21 mouse cellular contexts compared by ENCODE assay signal in the genomic region with DNA sequence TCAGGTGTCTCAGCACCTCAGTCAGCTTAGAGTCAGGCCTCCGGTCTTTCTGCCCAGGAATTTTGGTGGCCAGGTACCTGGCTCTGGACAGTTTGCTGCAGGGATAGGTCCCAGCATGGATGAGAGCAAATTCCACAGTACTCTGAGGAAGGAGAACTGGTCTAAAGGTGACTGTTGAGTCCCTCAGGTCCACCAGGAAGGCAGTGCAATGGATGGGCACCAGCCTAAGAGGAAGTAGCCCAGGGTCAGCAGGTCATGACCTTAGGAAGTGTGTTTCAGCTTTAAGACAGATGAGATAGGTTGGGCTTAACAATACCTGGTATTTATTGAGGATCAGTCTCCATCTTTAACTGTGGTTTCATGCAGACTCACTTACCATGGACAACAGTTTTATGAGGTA.
DNase-seq lines count a peak whose midpoint lies in the region; ATAC-seq and TF ChIP-seq lines count a peak whose summit lies in the region.
"Had no signal": no experiment of that assay in that cellular context is flagged by ENCODE, and none has a peak within 500 bp of the region (broad histone marks: within the 10 kb centered on the region; RNA-seq: fewer than 3 reads in every experiment).

No protein-coding gene starts in this region.

- no peak overlapping the region for H3K9ac ChIP-seq in heart, adult 2 months (ENCODE audit: low read depth, low read length)
- H3K9ac ChIP-seq: embryonic facial prominence, embryonic 13.5 days; embryonic facial prominence, embryonic 15.5 days; forebrain, embryonic 12.5 days had no signal

- TF ChIP-seq EP300 in heart, adult 2 months (IDR thresholded peaks at IDR 0.05; ENCODE audit: insufficient read depth, low read depth, low read length): no peak

- peak; percentile 38; the same call in 1 of the 2 replicates for ATAC-seq in monocyte, adult 5-6 weeks (replicated peaks; ENCODE audit: insufficient number of reproducible peaks, low FRiP score, low TSS enrichment, poor library complexity, severe bottlenecking)
- ATAC-seq: forebrain, embryonic 14.5 days; forebrain, embryonic 16.5 days had no signal

- DNase-seq in heart, adult 11 months: peak; percentile 73
- DNase-seq in heart, adult 2 months: no peak
- DNase-seq in thymus, postnatal 14 days: no peak
- no peak for DNase-seq in ovary, postnatal 36 days (ENCODE audit: low spot score)
- DNase-seq: adrenal gland, adult 2 months; adrenal gland, postnatal 10 days; adrenal gland, postnatal 25 days; cerebellum, adult 11 months; cerebellum, adult 18-20 months; cerebellum, adult 8-10 months; cerebellum, adult 9-11 months; cerebellum, postnatal 14 days; cerebellum, postnatal 36 days had no signal

- H3K4me3 ChIP-seq in heart, adult 2 months: no peak overlapping the region
- H3K4me3 ChIP-seq: embryonic facial prominence, embryonic 13.5 days; embryonic facial prominence, embryonic 15.5 days; erythroblast, embryonic 14.5 days; forebrain, embryonic 10.5 days; forebrain, embryonic 12.5 days had no signal

- 0 out of 2 replicates have a peak, but pooled peaks cover 2% of the 10 kb centered on the region for H3K79me2 ChIP-seq in heart, adult 2 months (replicated peaks; ENCODE audit: control insufficient read depth, insufficient read depth, low read length)

- WGBS in heart, adult 2 months: 88% methylated on average over 1 of the region's 1 CpGs

- peaks cover 4% of the 10 kb centered on the region; the same call in 1 of the 2 replicates for H3K4me1 ChIP-seq in heart, adult 2 months (ENCODE audit: control insufficient read depth, insufficient read depth, low read length)
- H3K4me1 ChIP-seq: embryonic facial prominence, embryonic 15.5 days had no signal

- H3K36me3 ChIP-seq in heart, adult 2 months (ENCODE audit: control insufficient read depth, insufficient read depth, low read length): no peaks in the 10 kb centered on the region
- H3K36me3 ChIP-seq: embryonic facial prominence, embryonic 13.5 days; embryonic facial prominence, embryonic 15.5 days; forebrain, embryonic 10.5 days; forebrain, embryonic 12.5 days had no signal

- no peak for TF ChIP-seq CTCF in heart, adult 2 months (IDR thresholded peaks at IDR 0.05)

- TF ChIP-seq POLR2A in heart, adult 2 months (IDR thresholded peaks at IDR 0.05; ENCODE audit: insufficient read depth, low read depth, low read length): no peak

- intact Hi-C loops in heart, adult 2 months (cut with DNase I): no loop called here

- H3K27me3 ChIP-seq in heart, adult 2 months (ENCODE audit: control insufficient read depth, insufficient read depth, low read length): no peaks in the 10 kb centered on the region
- H3K27me3 ChIP-seq: embryonic facial prominence, embryonic 13.5 days; embryonic facial prominence, embryonic 15.5 days; forebrain, embryonic 12.5 days had no signal

- H3K27ac ChIP-seq in heart, adult 2 months: no peak overlapping the region
- H3K27ac ChIP-seq: embryonic facial prominence, embryonic 13.5 days; embryonic facial prominence, embryonic 15.5 days; forebrain, embryonic 10.5 days; forebrain, embryonic 12.5 days had no signal
